9 mouse cellular contexts compared by ENCODE assay signal in the genomic region with DNA sequence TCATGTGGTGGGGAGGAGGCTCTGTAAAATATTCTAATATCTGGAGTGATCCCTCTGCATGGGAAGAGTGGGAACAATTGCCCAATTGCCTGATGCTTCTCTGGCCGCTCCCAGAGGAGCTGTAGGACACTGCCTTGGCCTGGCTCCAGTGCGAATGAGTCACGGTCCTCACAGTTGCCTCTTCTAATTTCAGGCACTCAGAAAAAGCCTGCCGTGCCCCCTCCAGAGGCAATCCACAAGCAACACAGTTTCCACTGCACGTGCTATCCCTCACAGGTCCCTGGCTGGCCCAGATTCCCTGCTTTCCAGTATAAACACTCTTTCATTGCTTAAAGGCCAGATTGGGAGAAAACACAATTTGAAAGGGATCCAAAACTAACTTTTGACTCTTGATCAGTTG. TPM values are rescaled to one million over a fixed set of nuclear protein-coding genes. Genes with fewer than 3 reads are reported as not detected.
DNase-seq lines count a peak whose midpoint lies in the region; ATAC-seq lines count a peak whose summit lies in the region.
"Had no signal": no experiment of that assay in that cellular context is flagged by ENCODE, and none has a peak within 500 bp of the region (broad histone marks: within the 10 kb centered on the region; RNA-seq: fewer than 3 reads in every experiment).

No protein-coding gene starts in this region.

- DNase-seq in 3T3-L1 (ENCODE audit: low read depth, low spot score) (peak; percentile 99), NIH3T3 (ENCODE audit: low read depth) (peak; percentile 97)
- DNase-seq in cerebellum, postnatal 4 days (ENCODE audit: low spot score in 2 of 2), result peak; percentile 44 to 70
- peak; percentile 90 for DNase-seq in left cerebral cortex, adult 18-20 months (ENCODE audit: low spot score in 2 of 2)
- peak; percentile 88 to 92 for DNase-seq in right cerebral cortex, postnatal 10 days (ENCODE audit: low spot score in 2 of 2)
- no peak for DNase-seq in thymus, postnatal 14 days

- H3K9me3 ChIP-seq in heart, embryonic 15.5 days (replicated peaks), result no peaks in the 10 kb centered on the region
- no peaks in the 10 kb centered on the region for H3K9me3 ChIP-seq in forebrain, embryonic 13.5 days (replicated peaks)
- H3K9me3 ChIP-seq: midbrain, embryonic 12.5 days had no signal

- peak; percentile 85 for ATAC-seq in heart, embryonic 15.5 days (replicated peaks; ENCODE audit: insufficient number of reproducible peaks, insufficient read depth, low FRiP score, low read depth)
- no peak for ATAC-seq in forebrain, embryonic 13.5 days

- H3K27me3 ChIP-seq in heart, embryonic 15.5 days, result no peaks in the 10 kb centered on the region
- no peaks in the 10 kb centered on the region for H3K27me3 ChIP-seq in forebrain, embryonic 13.5 days

- 19% methylated on average over 5 of the region's 5 CpGs for WGBS in heart, embryonic 15.5 days
- 45% methylated on average over 5 of the region's 5 CpGs for WGBS in forebrain, embryonic 13.5 days

- H3K9ac ChIP-seq in heart, embryonic 15.5 days, result no peak overlapping the region
- no peak overlapping the region for H3K9ac ChIP-seq in forebrain, embryonic 13.5 days
- H3K9ac ChIP-seq: midbrain, embryonic 12.5 days had no signal

- H3K4me1 ChIP-seq in heart, embryonic 15.5 days (replicated peaks), result peaks cover 20% of the 10 kb centered on the region
- H3K4me1 ChIP-seq in forebrain, embryonic 13.5 days, result peaks cover 14% of the 10 kb centered on the region

- no peaks in the 10 kb centered on the region; the same call in 1 of the 2 replicates for H3K36me3 ChIP-seq in heart, embryonic 15.5 days
- peaks cover 15% of the 10 kb centered on the region for H3K36me3 ChIP-seq in forebrain, embryonic 13.5 days (ENCODE audit: poor library complexity, severe bottlenecking)

- H3K27ac ChIP-seq in heart, embryonic 15.5 days, result peak overlapping the region; percentile 63
- no peak overlapping the region for H3K27ac ChIP-seq in forebrain, embryonic 13.5 days
- H3K27ac ChIP-seq: midbrain, embryonic 12.5 days had no signal

- H3K4me2 ChIP-seq in heart, embryonic 15.5 days, result no peak overlapping the region
- no peak overlapping the region for H3K4me2 ChIP-seq in forebrain, embryonic 13.5 days
- H3K4me2 ChIP-seq: midbrain, embryonic 12.5 days had no signal

- no peak overlapping the region for H3K4me3 ChIP-seq in heart, embryonic 15.5 days
- no peak overlapping the region for H3K4me3 ChIP-seq in forebrain, embryonic 13.5 days
- H3K4me3 ChIP-seq: midbrain, embryonic 12.5 days had no signal

RNA-seq across cellular contexts. Expression of gene Zbtb34, which starts 13.2 kb away (rescaled TPM):
- polyA plus RNA-seq in heart, embryonic 15.5 days (2015; fragmentation: Nextera tagmentation; extraction: Ambion mirVana), result 3.3 and 4.3 TPM in 2 replicates
- total RNA-seq in left cerebral cortex, adult 18-20 months (2021), result 10 to 100 TPM; 18.7 to 21.9 TPM
- 4.8 and 6.5 TPM in 2 replicates for polyA plus RNA-seq in forebrain, embryonic 13.5 days (2015; fragmentation: Nextera tagmentation; extraction: Ambion mirVana)

RNA-seq across cellular contexts. Expression of gene Zbtb43, which starts 24.0 kb away (rescaled TPM):
- 12.5 and 12.8 TPM in 2 replicates for polyA plus RNA-seq in heart, embryonic 15.5 days (2015; fragmentation: Nextera tagmentation; extraction: Ambion mirVana)
- total RNA-seq in left cerebral cortex, adult 18-20 months (2021), result 10 to 100 TPM; 28.6 to 29.3 TPM
- polyA plus RNA-seq in forebrain, embryonic 13.5 days (2015; fragmentation: Nextera tagmentation; extraction: Ambion mirVana), result 27.6 and 29.7 TPM in 2 replicates
